Mouse (Mus musculus): Measurements from ENCODE around the gene Eya3. TPM values are rescaled to one million over a fixed set of nuclear protein-coding genes. Genes with fewer than 3 reads are reported as not detected.

Gene Eya3
- polyA plus RNA-seq (2021; fragmentation: Nextera tagmentation) = 17.1 and 25.1 TPM in 2 replicates
- long read RNA-seq, experiment 1, full-length matches to known transcripts = 2 of 9 reads
- long read RNA-seq, experiment 1, partial matches to known transcripts = 2 of 9 reads
- long read RNA-seq, experiment 1, other reads (novel, unspliced or antisense) = 5 of 9 reads
- long read RNA-seq, experiment 2, partial matches to known transcripts = 0 of 2 reads
- long read RNA-seq, experiment 2, other reads (novel, unspliced or antisense) = 2 of 2 reads

GRCm38 (mm10) chr4:132638461-132639190 lies at the start of gene Eya3:
Gene Eya3 (plus strand): TSS chr4:132638987.

GRCm38 (mm10) chr4:132732148-132732684 lies 93.4 kb downstream of the Eya3 start, which contains the start of gene Xkr8:
Gene Xkr8 (minus strand): TSS chr4:132732546.

GRCm38 (mm10) chr4:132756974-132757373 lies 118.2 kb downstream of the Eya3 start, which contains the start of gene Smpdl3b:
Gene Smpdl3b (minus strand): TSS chr4:132757252.

GRCm38 (mm10) chr4:132767914-132768876 lies 129.4 kb downstream of the Eya3 start, which contains the start of gene Rpa2:
Gene Rpa2 (plus strand): TSS chr4:132768332.

Other genes with a start within 250 kb of the Eya3 start
- gene Phactr4, start 216.5 kb upstream of the Eya3 start, polyA plus RNA-seq (2021; fragmentation: Nextera tagmentation) = 1.5 and 3.7 TPM in 2 replicates
- gene Med18, start 175.1 kb upstream of the Eya3 start, polyA plus RNA-seq (2021; fragmentation: Nextera tagmentation) = 4.9 and 6.2 TPM in 2 replicates
- 6.4 and 6.9 TPM in 2 replicates for gene Sesn2, start 128.5 kb upstream of the Eya3 start, polyA plus RNA-seq (2021; fragmentation: Nextera tagmentation)
- 1,769 and 1,771 TPM in 2 replicates for gene Atpif1, start 105.3 kb upstream of the Eya3 start, polyA plus RNA-seq (2021; fragmentation: Nextera tagmentation)
- 105 and 106 TPM in 2 replicates for gene Dnajc8, start 103.4 kb upstream of the Eya3 start, polyA plus RNA-seq (2021; fragmentation: Nextera tagmentation)
- 3.0 and 3.7 TPM in 2 replicates for gene Ptafr, start 74.9 kb upstream of the Eya3 start, polyA plus RNA-seq (2021; fragmentation: Nextera tagmentation)
- 2.5 and 2.8 TPM in 2 replicates for gene Xkr8, start 93.6 kb downstream of the Eya3 start, polyA plus RNA-seq (2021; fragmentation: Nextera tagmentation)
- 2.4 and 3.2 TPM in 2 replicates for gene Smpdl3b, start 118.3 kb downstream of the Eya3 start, polyA plus RNA-seq (2021; fragmentation: Nextera tagmentation)
- 16.0 and 19.3 TPM in 2 replicates for gene Rpa2, start 129.3 kb downstream of the Eya3 start, polyA plus RNA-seq (2021; fragmentation: Nextera tagmentation)
- gene Themis2, start 157.4 kb downstream of the Eya3 start, polyA plus RNA-seq (2021; fragmentation: Nextera tagmentation) = 0.45 and 0.71 TPM in 2 replicates
- gene Ppp1r8, start 204.2 kb downstream of the Eya3 start, polyA plus RNA-seq (2021; fragmentation: Nextera tagmentation) = 8.9 and 11.0 TPM in 2 replicates
- gene Stx12, start 245.5 kb downstream of the Eya3 start, polyA plus RNA-seq (2021; fragmentation: Nextera tagmentation) = 83.5 and 102 TPM in 2 replicates

Measured in left cerebral cortex, adult 6 months (tissue).